Mouse (Mus musculus): ENCODE results near the gene Cadm1. TPM values are rescaled to one million over a fixed set of nuclear protein-coding genes. Genes with fewer than 3 reads are reported as not detected.

The Cadm1 gene
- total and polyA plus RNA-seq, 2 experiments from 2014 or later: 3.7 to 5.5 TPM

DNA sequence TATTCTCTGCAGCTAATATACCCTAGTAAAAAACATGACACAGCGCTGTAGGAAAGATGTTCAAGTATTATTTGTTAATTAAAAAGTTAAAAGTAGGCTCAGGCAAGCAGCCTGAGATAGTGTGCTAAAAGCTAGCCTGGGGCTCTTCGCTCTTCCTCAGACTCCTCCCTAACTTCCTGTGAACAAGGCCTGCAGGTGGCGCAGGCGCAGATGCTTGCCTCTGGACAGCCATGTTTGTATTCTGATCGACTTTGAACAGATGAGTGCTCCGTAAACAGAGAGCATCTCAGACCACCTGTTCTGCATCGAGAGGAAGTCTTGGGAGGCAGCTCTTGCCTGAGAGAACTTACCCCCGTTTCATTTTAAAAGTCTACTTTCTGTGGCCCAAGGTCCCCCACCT is 361.7 kb downstream of the Cadm1 start:
- H3K9ac ChIP-seq (replicated peaks; ENCODE audit: low read depth, low read length): no peak overlapping the region
- H3K9me3 ChIP-seq (replicated peaks; ENCODE audit: control insufficient read depth, low read length): no peaks in the 10 kb centered on the region
- no peaks in the 10 kb centered on the region for H3K36me3 ChIP-seq (replicated peaks; ENCODE audit: control insufficient read depth, insufficient read depth, low read length)
- H3K4me2 ChIP-seq (ENCODE audit: low read depth, low read length): no peak overlapping the region
- H3K4me3 ChIP-seq (ENCODE audit: low read depth, low read length): no peak overlapping the region
- H3K27me3 ChIP-seq (ENCODE audit: control insufficient read depth, insufficient read depth, low read length): no peaks in the 10 kb centered on the region
- no peak overlapping the region for H3K27ac ChIP-seq (ENCODE audit: low read depth)
- no peaks in the 10 kb centered on the region for H3K4me1 ChIP-seq (ENCODE audit: control insufficient read depth, insufficient read depth)
- TF ChIP-seq EP300 (IDR thresholded peaks at IDR 0.05; ENCODE audit: low read depth) (no peak), CTCF (IDR thresholded peaks at IDR 0.05; ENCODE audit: low read depth) (no peak)
- no peak for DNase-seq (ENCODE audit: low spot score)
- 80% methylated on average over 8 of the region's 8 CpGs for WGBS
- ATAC-seq (ENCODE audit: insufficient read depth, low read depth): no peak

DNA sequence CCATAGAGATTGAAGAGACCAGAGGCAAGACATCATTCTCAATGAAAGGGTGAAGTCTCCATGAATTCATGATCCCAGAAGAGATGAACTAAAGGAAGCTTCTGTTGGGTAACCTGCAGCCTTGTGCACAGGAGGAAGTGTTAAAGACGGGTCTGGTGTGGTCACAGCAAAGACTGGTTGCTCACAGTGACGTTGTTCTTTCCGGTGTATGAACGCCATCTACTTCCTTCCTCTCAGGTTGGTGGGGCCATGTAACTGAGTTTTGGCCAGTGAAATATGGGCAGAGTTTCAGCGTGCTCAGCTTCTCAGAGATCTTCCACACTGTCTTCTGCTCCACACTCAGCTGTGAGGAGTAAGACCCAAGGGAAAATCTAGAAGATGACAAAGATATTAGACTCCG is 363.0 kb downstream of the Cadm1 start:
- ATAC-seq (ENCODE audit: insufficient read depth, low read depth): no peak

DNA sequence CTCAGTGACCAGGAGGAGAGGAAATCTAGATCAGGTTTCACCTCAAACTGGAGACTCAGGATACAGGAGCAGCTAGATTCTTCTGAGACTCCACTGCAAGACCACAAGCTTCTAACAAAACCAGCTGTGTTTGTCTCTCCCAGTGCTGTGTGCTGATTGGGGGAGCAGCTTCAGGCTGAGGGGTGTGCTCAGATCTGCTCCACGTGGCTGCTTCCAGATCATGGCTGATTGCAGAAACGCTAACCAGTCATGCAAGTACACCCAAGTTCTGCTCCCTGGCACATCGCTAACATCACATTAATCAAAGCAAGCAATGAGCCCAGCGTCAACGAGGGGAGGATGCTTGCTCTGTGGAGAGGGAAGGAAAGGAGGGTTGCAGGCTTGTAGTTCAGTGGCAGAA is 364.1 kb downstream of the Cadm1 start:
- DNase-seq (ENCODE audit: low spot score) (no peak), ATAC-seq (ENCODE audit: insufficient read depth, low read depth) (no peak)
- H3K4me2 ChIP-seq (ENCODE audit: low read depth, low read length): no peak overlapping the region
- TF ChIP-seq CTCF (IDR thresholded peaks at IDR 0.05; ENCODE audit: low read depth) (no peak), EP300 (IDR thresholded peaks at IDR 0.05; ENCODE audit: low read depth) (no peak)
- no peak overlapping the region for H3K9ac ChIP-seq (replicated peaks; ENCODE audit: low read depth, low read length)
- WGBS: 48% methylated on average over 5 of the region's 5 CpGs
- no peak overlapping the region for H3K27ac ChIP-seq (ENCODE audit: low read depth)
- no peaks in the 10 kb centered on the region for H3K27me3 ChIP-seq (ENCODE audit: control insufficient read depth, insufficient read depth, low read length)
- H3K4me3 ChIP-seq (ENCODE audit: low read depth, low read length): no peak overlapping the region
- no peaks in the 10 kb centered on the region for H3K9me3 ChIP-seq (replicated peaks; ENCODE audit: control insufficient read depth, low read length)
- no peaks in the 10 kb centered on the region for H3K4me1 ChIP-seq (ENCODE audit: control insufficient read depth, insufficient read depth)
- no peaks in the 10 kb centered on the region for H3K36me3 ChIP-seq (replicated peaks; ENCODE audit: control insufficient read depth, insufficient read depth, low read length)

More for the DNA sequence above, 363.0 kb downstream of the Cadm1 start:
- no peak overlapping the region for H3K27ac ChIP-seq (ENCODE audit: low read depth)
- no peaks in the 10 kb centered on the region for H3K4me1 ChIP-seq (ENCODE audit: control insufficient read depth, insufficient read depth)
- H3K4me2 ChIP-seq (ENCODE audit: low read depth, low read length): no peak overlapping the region
- no peak for DNase-seq (ENCODE audit: low spot score)
- H3K9me3 ChIP-seq (replicated peaks; ENCODE audit: control insufficient read depth, low read length): no peaks in the 10 kb centered on the region
- H3K36me3 ChIP-seq (replicated peaks; ENCODE audit: control insufficient read depth, insufficient read depth, low read length): no peaks in the 10 kb centered on the region
- no peaks in the 10 kb centered on the region for H3K27me3 ChIP-seq (ENCODE audit: control insufficient read depth, insufficient read depth, low read length)
- H3K4me3 ChIP-seq (ENCODE audit: low read depth, low read length): no peak overlapping the region
- no peak overlapping the region for H3K9ac ChIP-seq (replicated peaks; ENCODE audit: low read depth, low read length)
- TF ChIP-seq EP300 (IDR thresholded peaks at IDR 0.05; ENCODE audit: low read depth): no peak
- no peak for TF ChIP-seq CTCF (IDR thresholded peaks at IDR 0.05; ENCODE audit: low read depth)
- 81% methylated on average over 6 of the region's 6 CpGs for WGBS

DNA sequence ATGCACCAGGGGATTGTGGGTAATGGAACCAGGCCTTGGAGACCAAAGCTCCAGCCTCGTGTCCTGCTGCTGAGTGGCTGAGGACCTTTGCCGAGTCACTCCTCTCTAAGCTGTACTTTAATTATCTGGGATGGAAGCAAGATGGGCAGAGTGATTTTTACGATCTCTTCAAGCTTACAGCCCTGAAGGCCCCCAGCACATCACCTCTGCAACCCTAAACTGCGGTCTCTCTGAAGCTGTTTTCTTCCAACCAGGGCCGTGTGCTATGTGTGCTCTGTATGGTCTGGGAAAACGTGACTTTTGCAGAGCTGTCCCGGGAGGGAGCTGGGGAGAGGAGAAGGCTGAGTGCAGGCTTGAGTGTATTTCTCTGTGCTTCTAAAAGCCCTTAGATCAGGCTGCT is 364.7 kb downstream of the Cadm1 start:
- no peaks in the 10 kb centered on the region for H3K4me1 ChIP-seq (ENCODE audit: control insufficient read depth, insufficient read depth)
- no peaks in the 10 kb centered on the region for H3K27me3 ChIP-seq (ENCODE audit: control insufficient read depth, insufficient read depth, low read length)
- H3K9ac ChIP-seq (replicated peaks; ENCODE audit: low read depth, low read length): no peak overlapping the region
- ATAC-seq (ENCODE audit: insufficient read depth, low read depth): no peak
- no peak overlapping the region for H3K4me2 ChIP-seq (ENCODE audit: low read depth, low read length)
- H3K9me3 ChIP-seq (replicated peaks; ENCODE audit: control insufficient read depth, low read length): no peaks in the 10 kb centered on the region
- H3K27ac ChIP-seq (ENCODE audit: low read depth): no peak overlapping the region
- H3K36me3 ChIP-seq (replicated peaks; ENCODE audit: control insufficient read depth, insufficient read depth, low read length): no peaks in the 10 kb centered on the region
- TF ChIP-seq CTCF (IDR thresholded peaks at IDR 0.05; ENCODE audit: low read depth): no peak
- 37% methylated on average over 7 of the region's 7 CpGs for WGBS
- no peak overlapping the region for H3K4me3 ChIP-seq (ENCODE audit: low read depth, low read length)
- DNase-seq (ENCODE audit: low spot score): no peak

DNA sequence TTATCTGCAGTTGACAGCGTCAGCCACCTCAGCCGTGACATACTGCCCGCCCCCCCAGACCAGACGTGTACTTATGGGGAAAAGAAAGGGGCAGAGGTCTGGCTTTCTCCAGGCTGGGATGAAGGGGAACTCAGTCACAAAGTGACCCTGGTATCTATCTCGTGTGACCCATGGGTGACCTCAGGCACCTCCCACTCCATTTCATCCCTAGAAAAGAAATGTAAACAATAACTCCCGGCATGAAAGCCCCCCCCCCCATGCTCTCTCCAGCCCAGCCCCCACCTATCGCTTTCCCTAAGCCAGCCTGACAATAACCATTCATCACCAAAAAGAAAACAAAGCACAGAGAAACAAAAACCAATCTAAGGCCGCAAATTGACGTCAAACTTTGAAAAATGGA is 365.1 kb downstream of the Cadm1 start:
- TF ChIP-seq CTCF (IDR thresholded peaks at IDR 0.05; ENCODE audit: low read depth): no peak
- no peak for TF ChIP-seq EP300 (IDR thresholded peaks at IDR 0.05; ENCODE audit: low read depth)
- 30% methylated on average over 9 of the region's 9 CpGs for WGBS
- ATAC-seq (ENCODE audit: insufficient read depth, low read depth): no peak
- H3K36me3 ChIP-seq (replicated peaks; ENCODE audit: control insufficient read depth, insufficient read depth, low read length): no peaks in the 10 kb centered on the region
- H3K4me3 ChIP-seq (ENCODE audit: low read depth, low read length): no peak overlapping the region
- H3K27me3 ChIP-seq (ENCODE audit: control insufficient read depth, insufficient read depth, low read length): no peaks in the 10 kb centered on the region
- no peak for DNase-seq (ENCODE audit: low spot score)
- H3K27ac ChIP-seq (ENCODE audit: low read depth): no peak overlapping the region
- H3K9ac ChIP-seq (replicated peaks; ENCODE audit: low read depth, low read length): no peak overlapping the region
- no peak overlapping the region for H3K4me2 ChIP-seq (ENCODE audit: low read depth, low read length)
- no peaks in the 10 kb centered on the region for H3K4me1 ChIP-seq (ENCODE audit: control insufficient read depth, insufficient read depth)
- no peaks in the 10 kb centered on the region for H3K9me3 ChIP-seq (replicated peaks; ENCODE audit: control insufficient read depth, low read length)

DNA sequence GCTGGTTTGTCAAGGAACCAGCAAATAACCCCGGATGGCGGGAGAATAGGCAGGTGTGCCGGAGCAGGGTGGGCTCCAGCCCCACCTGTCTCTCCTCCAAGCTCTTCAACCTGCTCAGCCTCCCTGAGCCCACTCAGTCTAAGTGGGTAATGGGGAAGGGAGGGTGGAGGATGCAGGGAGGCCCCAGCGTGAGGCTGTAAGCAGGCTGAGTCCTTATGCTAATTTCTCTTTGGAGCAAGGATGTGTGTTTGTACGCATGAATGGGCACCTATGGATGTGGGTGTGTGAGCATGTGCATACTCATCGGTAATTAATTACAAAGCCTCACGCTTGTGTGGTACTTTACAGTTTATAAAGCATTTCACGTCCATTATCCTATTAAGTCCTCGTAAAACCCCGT is 370.8 kb downstream of the Cadm1 start:
- H3K9ac ChIP-seq (replicated peaks; ENCODE audit: low read depth, low read length): no peak overlapping the region
- TF ChIP-seq EP300 (IDR thresholded peaks at IDR 0.05; ENCODE audit: low read depth) (no peak), CTCF (IDR thresholded peaks at IDR 0.05; ENCODE audit: low read depth) (no peak)
- H3K27me3 ChIP-seq (ENCODE audit: control insufficient read depth, insufficient read depth, low read length): no peaks in the 10 kb centered on the region
- no peak overlapping the region for H3K27ac ChIP-seq (ENCODE audit: low read depth)
- H3K36me3 ChIP-seq (replicated peaks; ENCODE audit: control insufficient read depth, insufficient read depth, low read length): no peaks in the 10 kb centered on the region
- 83% methylated on average over 10 of the region's 10 CpGs for WGBS
- no peaks in the 10 kb centered on the region for H3K9me3 ChIP-seq (replicated peaks; ENCODE audit: control insufficient read depth, low read length)
- no peaks in the 10 kb centered on the region for H3K4me1 ChIP-seq (ENCODE audit: control insufficient read depth, insufficient read depth)
- H3K4me3 ChIP-seq (ENCODE audit: low read depth, low read length): no peak overlapping the region
- no peak overlapping the region for H3K4me2 ChIP-seq (ENCODE audit: low read depth, low read length)
- ATAC-seq (ENCODE audit: insufficient read depth, low read depth) (no peak), DNase-seq (ENCODE audit: low spot score) (no peak)
